Mouse (Mus musculus): ENCODE measurements around the gene Zbed4. TPM values are rescaled to one million over a fixed set of nuclear protein-coding genes. Genes with fewer than 3 reads are reported as not detected.
"Not testable (repeated sequence)": the region's sequence is repeated elsewhere in the genome, so short reads cannot be mapped to it uniquely, and the experiment has no call there.

Gene Zbed4
- polyA plus RNA-seq, 1 experiment from 2014 or later, result 36.7 TPM

DNA sequence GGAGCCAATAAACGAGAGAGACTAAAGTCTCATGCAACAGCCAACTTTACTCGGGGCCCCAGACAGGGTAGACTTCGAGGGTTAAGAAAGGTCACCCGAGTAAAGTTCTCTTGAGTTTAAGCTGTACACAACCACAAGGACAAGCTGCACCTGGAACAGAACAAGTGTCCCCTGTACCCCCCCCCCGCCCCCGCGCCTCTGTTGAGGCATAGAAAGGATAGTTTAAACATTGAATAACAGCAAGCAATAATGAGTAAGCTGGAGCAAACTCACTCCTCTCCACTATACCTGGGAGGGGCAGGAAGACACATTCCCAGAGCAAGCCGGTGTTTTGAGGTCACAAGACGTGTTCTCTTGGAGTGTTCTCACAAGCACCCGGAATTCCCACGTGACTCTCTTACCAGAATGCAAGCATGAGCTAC is 48.5 kb downstream of the Zbed4 start:
- no peaks in the 10 kb centered on the region; the same call in 1 of the 2 replicates for H3K36me3 ChIP-seq (replicated peaks; ENCODE audit: control insufficient read depth, insufficient read depth, low read depth, low read length)

DNA sequence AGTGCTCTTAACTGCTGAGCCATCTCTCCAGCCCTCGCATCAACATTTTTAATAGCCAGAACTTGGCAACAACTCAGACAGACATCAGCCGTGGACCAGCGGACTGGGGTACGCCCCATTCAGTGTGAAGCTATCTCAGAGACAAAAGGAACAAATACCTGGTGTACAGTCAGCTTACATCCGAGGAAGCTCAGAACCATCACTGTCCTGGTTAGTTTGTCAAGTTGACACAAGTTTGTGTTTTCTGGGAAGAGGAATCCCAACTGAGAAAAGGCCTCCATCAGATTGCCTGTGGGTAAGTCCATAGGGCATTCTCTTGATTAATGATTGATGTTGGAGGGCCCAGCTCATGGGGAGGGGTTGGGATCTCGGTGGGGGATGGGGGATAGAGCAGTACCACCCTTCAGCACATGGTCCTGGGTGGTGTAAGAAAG is 49.5 kb downstream of the Zbed4 start:
- Histone ChIP-seq H3K4me2 (ENCODE audit: low read depth, low read length) (no peak overlapping the region), H3K4me1 (ENCODE audit: control insufficient read depth, insufficient read depth, low read length) (no peaks in the 10 kb centered on the region), H3K9me3 (replicated peaks; ENCODE audit: control insufficient read depth, low read length) (no peaks in the 10 kb centered on the region), H3K4me3 (ENCODE audit: low read depth, low read length) (no peak overlapping the region), H3K9ac (replicated peaks; ENCODE audit: low read length) (no peak overlapping the region), H3K27me3 (ENCODE audit: control insufficient read depth, insufficient read depth, low read length) (no peaks in the 10 kb centered on the region), H3K36me3 (replicated peaks; ENCODE audit: control insufficient read depth, insufficient read depth, low read depth, low read length) (peaks cover 5% of the 10 kb centered on the region; the same call in 1 of the 2 replicates), H3K27ac (replicated peaks; ENCODE audit: low read depth, low read length) (no peak overlapping the region)
- no peak for DNase-seq (ENCODE audit: low spot score)
- WGBS, result 85% methylated on average over 6 of the region's 6 CpGs
- ATAC-seq (replicated peaks; ENCODE audit: insufficient number of reproducible peaks, low FRiP score, low TSS enrichment, low read depth), result no peak

More for the DNA sequence above, 48.5 kb downstream of the Zbed4 start:
- ATAC-seq (replicated peaks; ENCODE audit: insufficient number of reproducible peaks, low FRiP score, low TSS enrichment, low read depth) (no peak), DNase-seq (ENCODE audit: low spot score) (no peak)
- no peak overlapping the region for H3K4me3 ChIP-seq (ENCODE audit: low read depth, low read length)
- whole genome bisulfite sequencing, result 85% methylated on average over 11 of the region's 11 CpGs
- no peak overlapping the region for H3K27ac ChIP-seq (replicated peaks; ENCODE audit: low read depth, low read length)
- no peak overlapping the region for H3K9ac ChIP-seq (replicated peaks; ENCODE audit: low read length)
- H3K27me3 ChIP-seq (ENCODE audit: control insufficient read depth, insufficient read depth, low read length), result no peaks in the 10 kb centered on the region
- no peak overlapping the region for H3K4me2 ChIP-seq (ENCODE audit: low read depth, low read length)
- no peaks in the 10 kb centered on the region for H3K4me1 ChIP-seq (ENCODE audit: control insufficient read depth, insufficient read depth, low read length)
- no peaks in the 10 kb centered on the region for H3K9me3 ChIP-seq (replicated peaks; ENCODE audit: control insufficient read depth, low read length)

GRCm38 (mm10) chr15:88801903-88802302 is 50.4 kb downstream of the Zbed4 start:
- Histone ChIP-seq H3K27ac (replicated peaks; ENCODE audit: low read depth, low read length) (no peak overlapping the region), H3K4me3 (ENCODE audit: low read depth, low read length) (no peak overlapping the region), H3K27me3 (ENCODE audit: control insufficient read depth, insufficient read depth, low read length) (no peaks in the 10 kb centered on the region), H3K9me3 (replicated peaks; ENCODE audit: control insufficient read depth, low read length) (no peaks in the 10 kb centered on the region), H3K9ac (replicated peaks; ENCODE audit: low read length) (no peak overlapping the region), H3K4me2 (ENCODE audit: low read depth, low read length) (no peak overlapping the region), H3K36me3 (replicated peaks; ENCODE audit: control insufficient read depth, insufficient read depth, low read depth, low read length) (peaks cover 5% of the 10 kb centered on the region; the same call in 1 of the 2 replicates), H3K4me1 (ENCODE audit: control insufficient read depth, insufficient read depth, low read length) (no peaks in the 10 kb centered on the region)
- no peak for DNase-seq (ENCODE audit: low spot score)
- no peak for ATAC-seq (replicated peaks; ENCODE audit: insufficient number of reproducible peaks, low FRiP score, low TSS enrichment, low read depth)
- WGBS, result 93% methylated on average over 3 of the region's 3 CpGs

GRCm38 (mm10) chr15:88802348-88802747 is 50.9 kb downstream of the Zbed4 start:
- Histone ChIP-seq H3K9ac (replicated peaks; ENCODE audit: low read length) (no peak overlapping the region), H3K9me3 (replicated peaks; ENCODE audit: control insufficient read depth, low read length) (no peaks in the 10 kb centered on the region), H3K36me3 (replicated peaks; ENCODE audit: control insufficient read depth, insufficient read depth, low read depth, low read length) (peaks cover 5% of the 10 kb centered on the region; the same call in 1 of the 2 replicates), H3K4me3 (ENCODE audit: low read depth, low read length) (no peak overlapping the region), H3K4me2 (ENCODE audit: low read depth, low read length) (no peak overlapping the region), H3K4me1 (ENCODE audit: control insufficient read depth, insufficient read depth, low read length) (no peaks in the 10 kb centered on the region), H3K27ac (replicated peaks; ENCODE audit: low read depth, low read length) (no peak overlapping the region), H3K27me3 (ENCODE audit: control insufficient read depth, insufficient read depth, low read length) (no peaks in the 10 kb centered on the region)
- WGBS, result 83% methylated on average over 6 of the region's 6 CpGs
- ATAC-seq (replicated peaks; ENCODE audit: insufficient number of reproducible peaks, low FRiP score, low TSS enrichment, low read depth), result no peak
- no peak for DNase-seq (ENCODE audit: low spot score)

GRCm38 (mm10) chr15:88808121-88808520 is 56.7 kb downstream of the Zbed4 start:
- no peak overlapping the region for H3K4me3 ChIP-seq (ENCODE audit: low read depth, low read length)
- H3K4me1 ChIP-seq (ENCODE audit: control insufficient read depth, insufficient read depth, low read length), result no peaks in the 10 kb centered on the region
- no peaks in the 10 kb centered on the region for H3K27me3 ChIP-seq (ENCODE audit: control insufficient read depth, insufficient read depth, low read length)
- no peak for ATAC-seq (replicated peaks; ENCODE audit: insufficient number of reproducible peaks, low FRiP score, low TSS enrichment, low read depth)
- DNase-seq (ENCODE audit: low spot score), result no peak
- no peaks in the 10 kb centered on the region for H3K9me3 ChIP-seq (replicated peaks; ENCODE audit: control insufficient read depth, low read length)
- no peak overlapping the region for H3K27ac ChIP-seq (replicated peaks; ENCODE audit: low read depth, low read length)
- 87% methylated on average over 8 of the region's 8 CpGs for WGBS
- H3K36me3 ChIP-seq (replicated peaks; ENCODE audit: control insufficient read depth, insufficient read depth, low read depth, low read length), result peaks cover 5% of the 10 kb centered on the region
- H3K9ac ChIP-seq (replicated peaks; ENCODE audit: low read length), result no peak overlapping the region
- H3K4me2 ChIP-seq (ENCODE audit: low read depth, low read length), result no peak overlapping the region

- H3K9ac ChIP-seq (replicated peaks; ENCODE audit: low read length), result no peak overlapping the region
- H3K9me3 ChIP-seq (replicated peaks; ENCODE audit: control insufficient read depth, low read length), result no peaks in the 10 kb centered on the region
- H3K4me3 ChIP-seq (ENCODE audit: low read depth, low read length), result no peak overlapping the region
- DNase-seq (ENCODE audit: low spot score), result no peak
- WGBS, result 97% methylated on average over 2 of the region's 2 CpGs
- no peaks in the 10 kb centered on the region for H3K27me3 ChIP-seq (ENCODE audit: control insufficient read depth, insufficient read depth, low read length)
- H3K4me2 ChIP-seq (ENCODE audit: low read depth, low read length), result no peak overlapping the region
- H3K27ac ChIP-seq (replicated peaks; ENCODE audit: low read depth, low read length), result no peak overlapping the region
- H3K36me3 ChIP-seq (replicated peaks; ENCODE audit: control insufficient read depth, insufficient read depth, low read depth, low read length), result peaks cover 4% of the 10 kb centered on the region
- no peak for ATAC-seq (replicated peaks; ENCODE audit: insufficient number of reproducible peaks, low FRiP score, low TSS enrichment, low read depth)
- H3K4me1 ChIP-seq (ENCODE audit: control insufficient read depth, insufficient read depth, low read length), result no peaks in the 10 kb centered on the region
Measured at GRCm38 (mm10) chr15:88810369-88810768, 58.9 kb downstream of the Zbed4 start.

- no peak for DNase-seq (ENCODE audit: low spot score)
- Histone ChIP-seq H3K4me1 (ENCODE audit: control insufficient read depth, insufficient read depth, low read length) (no peaks in the 10 kb centered on the region), H3K9me3 (replicated peaks; ENCODE audit: control insufficient read depth, low read length) (no peaks in the 10 kb centered on the region), H3K9ac (replicated peaks; ENCODE audit: low read length) (no peak overlapping the region), H3K4me2 (ENCODE audit: low read depth, low read length) (no peak overlapping the region), H3K36me3 (replicated peaks; ENCODE audit: control insufficient read depth, insufficient read depth, low read depth, low read length) (no peaks in the 10 kb centered on the region; the same call in 1 of the 2 replicates), H3K27ac (replicated peaks; ENCODE audit: low read depth, low read length) (no peak overlapping the region), H3K4me3 (ENCODE audit: low read depth, low read length) (no peak overlapping the region), H3K27me3 (ENCODE audit: control insufficient read depth, insufficient read depth, low read length) (no peaks in the 10 kb centered on the region)
- no peak for ATAC-seq (replicated peaks; ENCODE audit: insufficient number of reproducible peaks, low FRiP score, low TSS enrichment, low read depth)
- 90% methylated on average over 3 of the region's 3 CpGs for WGBS
Measured at GRCm38 (mm10) chr15:88813262-88813661, 61.8 kb downstream of the Zbed4 start.

DNA sequence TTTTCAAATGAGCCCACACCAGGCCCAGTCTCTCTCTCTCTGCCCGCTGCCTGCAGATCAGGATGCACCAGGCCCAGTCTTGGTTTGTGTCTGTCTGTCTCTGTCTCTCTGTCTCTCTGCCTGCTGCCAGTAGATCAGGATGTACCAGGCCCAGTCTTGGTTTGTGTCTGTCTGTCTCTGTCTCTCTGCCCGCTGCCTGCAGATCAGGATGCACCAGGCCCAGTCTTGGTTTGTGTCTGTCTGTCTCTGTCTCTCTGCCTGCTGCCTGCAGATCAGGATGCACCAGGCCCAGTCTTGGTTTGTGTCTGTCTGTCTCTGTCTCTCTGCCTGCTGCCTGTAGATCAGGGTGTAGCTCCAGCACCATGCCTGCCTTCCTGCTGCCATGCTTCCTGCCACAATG is 62.4 kb downstream of the Zbed4 start:
- not testable (repeated sequence) for DNase-seq (ENCODE audit: low spot score); H3K36me3 ChIP-seq (replicated peaks; ENCODE audit: control insufficient read depth, insufficient read depth, low read depth, low read length)

More for the DNA sequence above, 62.4 kb downstream of the Zbed4 start:
- not testable (repeated sequence) for ATAC-seq (replicated peaks; ENCODE audit: insufficient number of reproducible peaks, low FRiP score, low TSS enrichment, low read depth); H3K27ac ChIP-seq (replicated peaks; ENCODE audit: low read depth, low read length); H3K4me2 ChIP-seq (ENCODE audit: low read depth, low read length); H3K9me3 ChIP-seq (replicated peaks; ENCODE audit: control insufficient read depth, low read length); H3K4me3 ChIP-seq (ENCODE audit: low read depth, low read length); H3K27me3 ChIP-seq (ENCODE audit: control insufficient read depth, insufficient read depth, low read length); H3K4me1 ChIP-seq (ENCODE audit: control insufficient read depth, insufficient read depth, low read length); H3K9ac ChIP-seq (replicated peaks; ENCODE audit: low read length)
- WGBS, result 94% methylated on average over 2 of the region's 2 CpGs

All from embryonic facial prominence, embryonic 11.5 days (tissue).